Mouse (Mus musculus) layer of hippocampus, adult 11-12 months (tissue): Measurements from ENCODE around the gene Commd4.
"Not testable (repeated sequence)": the region's sequence is repeated elsewhere in the genome, so short reads cannot be mapped to it uniquely, and the experiment has no call there.

Experiments used
- DNase-seq: peaks from one replicate; pipeline ENCODE4 v3.0.0; 2022; ENCODE audit warnings: low spot score

Commd4 gene

DNA sequence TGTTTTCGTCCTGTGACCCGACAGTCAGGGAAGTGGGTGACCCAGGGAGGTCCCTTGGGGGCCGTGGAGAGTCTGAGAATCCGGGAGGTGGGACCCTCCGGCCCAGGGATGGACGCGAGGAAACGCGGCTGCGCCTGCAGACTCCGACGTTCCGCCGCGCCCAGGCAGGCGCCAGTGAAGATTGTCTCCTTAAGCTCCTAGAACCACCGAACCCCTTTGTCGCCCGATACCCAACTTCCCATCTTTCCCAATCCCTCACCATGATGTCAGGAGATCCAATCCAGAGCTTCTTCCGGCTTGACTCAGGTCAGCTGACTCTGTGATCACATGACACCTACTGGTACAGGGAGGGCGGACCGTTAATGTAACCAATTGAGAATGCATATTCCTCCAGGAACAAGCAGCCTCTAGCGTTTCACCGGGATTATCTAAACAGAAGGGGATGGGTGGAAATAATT, at the start of gene Commd4:
Gene Commd4, minus strand, starts transcription at position 319 of the 458 bp plus-strand sequence.
- peak; percentile 97 for DNase-seq

- no peak for DNase-seq
These were observed 48.8 kb upstream of the Commd4 start for GRCm38 (mm10) chr9:57206896-57207295.

DNA sequence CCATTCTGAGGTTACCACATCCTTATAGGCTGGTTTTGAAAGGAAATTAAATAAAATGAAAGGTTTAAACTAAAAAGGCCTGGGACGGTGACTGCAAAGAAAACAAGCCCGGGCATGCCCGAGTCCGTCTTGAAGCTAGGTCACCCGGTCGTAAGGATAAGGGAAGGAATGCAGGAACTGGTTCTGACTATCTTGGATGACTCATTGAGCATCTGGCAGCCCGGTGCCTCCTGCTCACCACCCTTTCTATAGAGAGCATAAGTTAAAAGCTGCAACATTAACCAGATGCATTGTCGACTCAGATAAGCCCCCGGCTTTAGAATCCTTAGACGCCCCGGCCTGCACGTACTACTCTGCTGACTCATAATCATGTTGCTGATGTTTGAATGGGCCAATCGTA, 45.4 kb upstream of the Commd4 start:
- DNase-seq = not testable (repeated sequence)

DNA sequence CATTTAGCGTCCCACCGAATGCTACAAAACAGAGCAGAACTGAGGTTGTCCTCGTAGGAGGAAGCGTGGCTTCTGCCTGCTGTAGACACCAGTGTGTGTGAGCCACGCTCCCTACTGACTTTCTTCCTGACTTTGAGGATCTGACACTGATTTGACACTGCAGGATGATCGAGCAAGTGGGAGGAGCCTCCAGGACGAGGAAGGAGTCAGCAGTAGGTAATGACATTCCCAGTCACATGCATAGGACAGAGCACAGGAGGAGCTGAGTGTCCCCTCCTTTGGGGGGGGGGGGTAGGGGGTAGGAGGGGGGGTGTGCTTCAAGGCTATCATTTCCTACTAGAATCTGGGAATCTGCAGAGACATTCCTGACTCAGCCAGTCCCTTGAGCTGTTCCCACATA, 44.9 kb upstream of the Commd4 start:
- DNase-seq = no peak

DNA sequence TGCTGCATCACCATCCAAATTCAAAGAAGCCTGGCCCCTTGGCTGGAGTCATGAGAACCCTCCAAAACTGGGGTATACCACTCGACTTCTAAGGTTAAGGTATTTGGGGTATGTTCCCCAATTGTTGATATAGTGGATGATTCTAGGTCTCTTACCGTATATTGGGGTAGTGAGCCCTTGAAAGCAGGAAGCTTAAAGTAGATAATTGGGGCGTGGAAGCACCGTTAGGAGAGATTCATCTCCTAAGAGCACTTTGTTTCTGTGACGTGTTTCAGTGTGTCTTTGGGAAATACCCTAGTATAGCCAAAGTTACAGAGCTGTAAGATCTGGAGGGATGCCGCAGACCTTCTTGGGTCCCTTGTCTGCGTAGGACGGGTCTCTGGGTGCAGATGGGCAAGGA, 39.3 kb upstream of the Commd4 start:
- no peak for DNase-seq

DNA sequence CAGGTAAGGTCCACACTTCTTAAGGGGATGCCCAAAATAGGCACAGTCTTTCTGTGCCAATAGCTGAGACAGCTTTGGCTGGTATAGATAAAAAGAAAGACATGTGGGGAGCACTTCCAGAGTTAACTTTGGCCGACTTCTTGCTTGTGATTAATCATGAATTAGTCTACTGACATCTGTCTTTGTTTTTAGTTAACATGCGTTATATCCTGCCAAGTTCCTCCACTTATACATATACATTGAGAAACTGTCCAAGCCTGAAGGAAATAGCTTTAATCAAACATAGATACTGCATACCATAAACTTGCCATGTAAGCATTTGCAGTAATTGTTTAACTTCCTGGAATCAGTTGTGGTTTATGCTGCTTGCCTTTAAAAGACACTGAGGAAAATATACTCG, 38.6 kb upstream of the Commd4 start:
- no peak for DNase-seq

- no peak for DNase-seq
These were observed 10.3 kb upstream of the Commd4 start for GRCm38 (mm10) chr9:57168411-57168810.

DNA sequence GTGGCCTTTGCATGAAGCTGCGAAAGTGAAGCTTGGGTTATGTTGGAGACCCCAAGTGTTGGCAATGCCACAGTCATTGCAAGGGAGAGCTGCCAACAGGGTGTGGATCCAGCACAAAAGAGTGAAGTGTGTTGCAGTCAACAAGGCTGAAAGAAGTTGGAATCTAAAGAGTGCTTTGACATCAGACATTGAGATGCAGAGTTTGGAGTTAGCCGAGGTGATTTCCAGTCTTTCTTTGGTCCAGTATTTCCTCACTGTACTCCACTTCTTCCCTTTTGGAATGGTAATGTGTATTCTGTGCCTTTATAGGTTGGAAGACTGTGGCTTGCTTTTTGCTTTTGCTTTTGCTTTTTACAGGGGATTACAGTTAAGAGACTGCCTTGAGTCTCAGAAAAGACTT, 8.0 kb upstream of the Commd4 start:
- no peak for DNase-seq

DNA sequence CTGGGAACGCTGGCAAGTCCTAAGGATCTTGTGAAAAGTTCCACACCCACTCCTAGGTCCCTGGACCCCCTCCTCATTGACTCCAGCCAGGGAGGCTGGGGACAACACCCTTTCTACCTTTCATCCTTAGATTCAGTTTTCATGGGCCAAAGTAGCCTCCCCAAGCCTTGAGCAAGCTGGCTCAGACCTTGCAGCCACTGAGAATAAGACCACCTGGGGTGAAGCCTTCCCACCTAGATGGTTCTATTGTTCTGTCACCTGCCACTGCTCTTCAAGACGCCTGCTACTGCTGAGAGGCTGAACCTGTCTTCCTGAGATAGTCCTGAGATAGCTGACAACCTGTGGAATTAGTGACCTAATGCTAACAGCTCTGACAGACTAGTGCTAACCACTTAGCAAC, 5.0 kb upstream of the Commd4 start:
- no peak for DNase-seq

- DNase-seq = no peak
These were observed 4.4 kb upstream of the Commd4 start for GRCm38 (mm10) chr9:57162496-57162895.

GRCm38 (mm10) chr9:57158506-57158905, 375 bp upstream of the Commd4 start:
- no peak for DNase-seq

- DNase-seq = no peak
These were observed 632 bp downstream of the Commd4 start for GRCm38 (mm10) chr9:57157499-57157898.

DNA sequence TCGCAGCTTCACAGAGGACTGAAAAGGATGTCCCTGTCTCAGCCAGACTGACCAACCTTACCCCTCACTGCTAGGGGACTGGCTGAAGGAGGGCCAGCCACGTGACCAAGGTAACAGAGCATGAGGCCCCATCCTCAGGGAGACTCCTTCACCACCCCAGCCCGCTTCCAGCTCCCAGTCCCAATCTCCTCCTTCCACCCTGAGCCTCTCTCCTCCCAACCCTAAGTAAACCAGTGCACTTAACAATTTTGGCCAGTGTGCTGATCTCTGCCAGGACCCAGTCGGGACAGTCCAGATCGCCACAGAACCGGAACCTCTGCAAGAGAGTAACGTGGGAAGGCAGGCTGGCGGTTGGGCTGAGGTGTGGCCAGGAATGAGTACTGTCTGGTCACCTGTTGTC, 1.3 kb downstream of the Commd4 start:
- no peak for DNase-seq

- DNase-seq = no peak
These were observed 1.7 kb downstream of the Commd4 start for GRCm38 (mm10) chr9:57156383-57156782.

- DNase-seq = no peak
These were observed 5.8 kb downstream of the Commd4 start for GRCm38 (mm10) chr9:57152331-57152730.

GRCm38 (mm10) chr9:57150192-57150591, 7.9 kb downstream of the Commd4 start:
- DNase-seq = no peak

- DNase-seq = no peak
These were observed 9.1 kb downstream of the Commd4 start for GRCm38 (mm10) chr9:57149021-57149420.

- DNase-seq = peak; percentile 94
These were observed 9.8 kb downstream of the Commd4 start, which contains the start of gene Neil1 for GRCm38 (mm10) chr9:57148144-57148878. TSS of gene Neil1 (minus strand) at chr9:57148305.

- DNase-seq = no peak
These were observed 10.7 kb downstream of the Commd4 start for GRCm38 (mm10) chr9:57147205-57148143.

DNA sequence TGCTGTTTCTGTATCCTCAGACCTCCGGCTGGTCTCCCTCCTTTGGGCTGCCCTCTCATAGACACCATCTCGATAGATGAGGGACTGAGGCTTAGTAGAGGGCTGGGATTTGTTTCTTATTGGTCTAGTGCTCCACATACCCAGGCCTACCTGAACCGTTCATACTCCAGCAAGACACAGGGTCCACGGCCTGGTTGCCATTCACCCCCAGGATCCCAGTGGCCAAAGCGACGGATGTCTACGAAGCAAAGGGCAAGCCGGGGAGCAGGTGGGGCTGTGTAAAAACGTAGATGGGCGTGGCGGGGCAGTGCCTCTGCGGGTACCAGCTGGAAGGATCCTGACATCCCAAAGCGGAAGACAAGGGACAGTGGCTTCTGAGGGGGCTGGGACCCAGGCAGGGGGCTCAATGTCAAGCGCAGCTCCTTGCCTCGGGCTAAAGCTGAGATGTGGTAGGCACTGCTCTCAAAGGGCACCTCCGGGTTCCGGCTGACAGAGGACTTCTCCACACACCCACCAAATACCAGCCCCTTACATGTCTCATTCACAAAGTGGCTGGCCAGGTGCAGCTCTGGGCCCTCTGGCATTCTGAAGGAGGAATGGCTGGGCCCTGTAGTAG, 11.6 kb downstream of the Commd4 start:
- no peak for DNase-seq

DNA sequence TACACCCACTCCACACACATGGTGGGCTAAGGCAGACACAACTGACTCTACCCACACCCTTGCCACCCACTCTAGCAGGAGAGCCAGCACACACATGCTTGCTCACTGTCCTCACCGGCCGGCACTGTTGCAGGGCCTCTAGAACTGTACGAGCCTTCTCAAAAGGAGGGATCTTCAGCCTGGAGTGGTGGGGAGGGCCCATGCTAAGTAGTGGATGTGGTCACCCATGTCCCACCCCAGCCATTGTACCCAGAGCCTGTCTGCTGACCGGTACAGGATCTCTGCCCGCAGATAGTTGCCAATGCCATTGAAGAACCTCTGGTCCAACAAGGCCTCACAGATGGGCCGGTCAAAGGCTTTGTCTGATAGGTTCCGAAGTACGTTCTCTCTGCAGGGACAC, 13.3 kb downstream of the Commd4 start:
- DNase-seq = peak; percentile 6

GRCm38 (mm10) chr9:57143212-57143611, 14.9 kb downstream of the Commd4 start:
- no peak for DNase-seq
